Mouse (Mus musculus): ENCODE results near the gene Gabbr1.

Gene Gabbr1

DNA sequence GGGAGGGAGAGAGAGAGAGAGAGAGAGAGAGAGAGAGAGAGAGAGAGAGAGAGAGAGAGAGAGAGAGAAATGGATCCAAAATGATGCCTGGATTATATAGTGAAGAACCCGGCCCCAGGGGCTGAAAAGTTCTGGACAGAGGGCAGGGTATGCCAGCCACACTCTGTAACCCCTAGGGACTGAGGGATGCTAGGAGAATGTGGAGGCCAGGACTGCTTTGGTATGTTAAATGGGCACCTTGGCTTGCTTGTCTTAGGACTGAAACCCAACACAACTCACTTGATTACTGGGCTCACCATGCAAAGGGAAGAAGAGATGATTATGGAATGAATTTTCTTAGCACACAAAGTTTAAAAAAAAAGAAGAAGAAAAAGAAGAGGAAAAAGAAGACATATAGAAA, 32.4 kb downstream of the Gabbr1 start:
- no peak for DNase-seq

DNA sequence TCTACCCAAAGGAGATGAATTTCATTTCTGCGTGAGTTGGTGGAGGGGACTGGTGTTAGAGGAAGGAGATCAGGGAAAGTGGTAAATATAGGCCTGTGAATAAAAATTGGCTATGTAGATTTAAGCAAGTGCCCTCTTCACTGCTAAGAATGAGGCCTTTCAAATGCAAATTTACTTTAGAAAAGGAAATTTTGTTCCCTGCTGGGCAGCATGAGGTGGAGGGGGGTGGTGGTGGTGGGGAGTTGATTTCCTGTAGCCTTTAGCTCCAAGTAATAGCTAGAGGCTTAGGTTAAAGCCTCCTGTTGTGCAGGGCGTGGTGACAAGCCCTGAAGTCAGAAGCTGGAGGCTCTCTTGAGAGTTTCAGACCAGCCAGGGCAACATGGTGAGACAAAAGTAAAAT, 33.2 kb downstream of the Gabbr1 start:
- DNase-seq, result no peak

DNA sequence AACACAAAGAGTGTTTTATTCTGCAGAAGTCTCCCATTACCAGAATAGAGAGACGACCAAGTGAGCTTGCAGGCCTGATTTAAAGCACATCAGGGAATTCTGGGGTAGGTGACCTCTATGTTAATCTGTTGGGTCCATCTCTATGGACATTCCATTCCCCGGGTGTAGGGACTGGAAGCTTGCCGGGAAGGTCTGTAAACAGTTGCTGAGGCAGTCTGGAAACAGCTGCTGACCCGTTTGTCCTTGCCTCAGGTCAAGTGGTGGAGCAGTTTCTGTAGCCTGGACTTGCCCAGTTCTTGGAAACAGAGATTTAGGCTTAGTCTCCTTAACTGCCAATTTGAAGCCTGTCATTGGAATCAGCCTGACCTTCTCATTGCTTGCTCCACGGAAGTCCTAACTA, 34.4 kb downstream of the Gabbr1 start:
- peak; percentile 74 for DNase-seq

DNA sequence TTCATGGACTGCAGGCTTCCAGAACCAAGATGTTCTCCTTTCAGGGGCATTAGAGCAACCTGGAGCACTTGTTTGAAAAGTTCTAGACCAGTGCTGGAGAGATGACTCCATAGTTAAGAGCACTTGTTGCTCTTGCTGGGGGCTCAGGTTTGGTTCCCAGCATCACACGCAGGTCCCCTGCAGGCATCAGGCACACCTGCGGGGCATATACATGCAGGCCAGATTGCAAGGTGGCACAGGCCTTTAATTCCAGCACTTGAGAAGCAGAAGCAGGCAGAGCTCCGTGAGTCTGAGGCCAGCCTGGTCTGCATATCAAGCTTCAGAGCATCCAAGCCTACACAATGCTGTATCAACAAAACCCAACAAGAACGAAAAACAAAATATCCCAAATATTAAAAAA, 35.9 kb downstream of the Gabbr1 start:
- DNase-seq, result no peak

DNA sequence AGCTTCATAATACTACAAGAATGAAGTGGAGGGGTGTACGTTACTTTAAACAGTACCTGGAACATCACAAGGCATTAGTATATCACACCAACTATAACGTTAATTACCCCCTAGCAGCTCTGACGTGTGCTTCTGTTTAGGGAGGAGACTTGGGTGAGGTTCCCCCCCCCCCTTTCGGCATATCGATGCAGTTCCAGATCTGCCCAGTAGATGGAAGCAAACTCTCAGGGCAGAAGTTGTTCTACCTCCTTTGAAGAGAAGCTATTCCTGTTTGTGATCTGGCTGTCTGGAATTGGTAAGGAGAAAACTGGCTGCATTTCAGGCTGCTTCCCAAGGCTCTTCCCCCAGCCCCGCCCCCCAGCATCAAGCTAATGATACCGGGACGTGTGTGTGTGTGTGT, 37.6 kb downstream of the Gabbr1 start:
- DNase-seq, result peak; percentile 75

DNA sequence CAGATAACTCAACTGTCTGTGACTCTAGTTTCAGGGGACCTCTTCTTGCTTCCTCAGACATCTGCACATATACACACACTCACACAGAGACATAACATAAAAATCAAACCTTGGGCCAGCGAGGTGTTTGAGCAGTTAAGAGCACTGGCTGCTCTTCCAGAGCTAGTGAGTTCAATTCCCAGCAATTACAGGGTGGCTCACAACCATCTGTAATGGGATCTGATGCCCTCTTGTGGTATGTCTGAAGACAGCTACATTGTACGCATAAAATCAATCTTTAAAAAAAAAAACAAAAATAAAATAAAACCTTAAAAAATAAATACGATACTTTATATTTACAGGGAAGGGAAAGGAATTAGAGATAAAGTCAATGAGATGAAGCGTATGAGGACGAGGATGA, 38.9 kb downstream of the Gabbr1 start:
- no peak for DNase-seq

DNA sequence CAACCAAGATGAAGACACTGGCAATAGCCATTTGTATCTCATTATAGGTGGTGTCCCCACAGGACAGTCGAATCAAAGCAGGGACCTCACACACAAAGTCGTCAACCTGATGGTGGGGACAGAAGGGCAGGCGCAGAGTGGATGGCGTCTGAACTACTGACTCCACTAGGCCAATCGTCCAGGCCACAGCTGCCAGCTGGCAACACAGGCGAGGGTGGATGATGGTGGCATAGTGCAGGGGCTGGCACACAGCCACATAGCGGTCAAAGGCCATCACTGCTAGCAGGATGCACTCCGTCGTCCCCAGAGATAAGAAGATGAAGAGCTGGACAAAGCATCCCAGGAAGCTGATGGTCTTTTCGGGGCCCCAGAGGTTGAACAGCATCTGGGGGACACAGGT, 39.8 kb downstream of the Gabbr1 start:
- DNase-seq, result no peak

DNA sequence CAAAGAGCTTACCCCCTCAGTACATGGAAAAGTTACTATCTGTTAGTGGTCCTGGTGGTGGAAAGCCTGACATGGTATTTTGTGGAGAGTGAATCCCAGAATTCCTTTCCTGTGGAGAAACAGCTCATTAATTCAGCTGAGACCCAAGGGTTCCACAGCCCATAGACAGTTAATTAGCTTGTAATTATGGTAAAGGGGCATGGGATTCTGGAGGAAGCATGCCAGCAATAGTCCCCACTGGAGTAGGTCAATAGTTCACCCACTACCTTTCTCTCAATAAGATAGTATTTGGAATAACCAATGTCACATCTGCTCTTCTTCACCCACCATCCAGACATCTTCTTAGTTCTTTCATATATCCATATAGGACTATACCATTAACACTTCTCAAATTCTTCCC, 42.6 kb downstream of the Gabbr1 start, which contains the start of gene Olfr90:
Olfr90 (minus strand) TSS at position 101 of the 400 bp plus-strand sequence.
- no peak for DNase-seq

DNA sequence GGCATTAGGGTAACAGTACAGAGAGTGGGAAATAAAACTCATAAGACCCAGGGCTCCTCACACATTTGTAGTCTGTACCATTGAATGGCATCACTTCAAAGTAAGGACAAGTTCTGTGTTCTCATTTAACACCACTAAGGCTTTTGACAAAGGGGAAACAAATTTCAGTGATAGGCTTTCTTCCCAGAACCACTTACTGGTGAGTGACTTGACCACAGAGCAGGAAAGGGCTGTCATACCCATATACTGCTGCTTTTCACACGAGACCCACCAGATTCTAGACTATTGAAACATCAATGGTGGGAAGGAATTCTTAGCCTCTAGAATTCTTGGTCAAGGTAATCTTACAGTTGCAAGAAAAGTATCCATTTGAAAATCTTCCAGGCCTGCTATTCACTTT, 46.4 kb downstream of the Gabbr1 start:
- no peak for DNase-seq

DNA sequence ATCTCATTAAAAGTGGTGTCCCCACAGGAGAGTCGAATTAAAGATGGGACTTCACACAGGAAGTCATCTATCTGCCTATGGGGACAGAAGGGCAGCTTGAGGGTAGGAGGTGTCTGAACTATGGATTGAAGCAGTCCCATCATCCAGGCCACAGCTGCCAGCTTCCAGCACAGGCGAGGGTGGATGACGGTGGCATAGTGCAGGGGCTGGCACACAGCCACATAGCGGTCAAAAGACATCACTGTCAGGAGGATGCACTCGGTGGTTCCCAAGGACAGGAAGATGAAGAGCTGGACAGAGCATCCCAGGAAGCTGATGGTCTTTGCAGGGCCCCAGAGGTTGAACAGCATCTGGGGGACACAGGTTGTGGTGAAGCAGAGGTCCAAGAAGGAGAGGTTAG, 47.5 kb downstream of the Gabbr1 start:
- DNase-seq, result no peak

DNA sequence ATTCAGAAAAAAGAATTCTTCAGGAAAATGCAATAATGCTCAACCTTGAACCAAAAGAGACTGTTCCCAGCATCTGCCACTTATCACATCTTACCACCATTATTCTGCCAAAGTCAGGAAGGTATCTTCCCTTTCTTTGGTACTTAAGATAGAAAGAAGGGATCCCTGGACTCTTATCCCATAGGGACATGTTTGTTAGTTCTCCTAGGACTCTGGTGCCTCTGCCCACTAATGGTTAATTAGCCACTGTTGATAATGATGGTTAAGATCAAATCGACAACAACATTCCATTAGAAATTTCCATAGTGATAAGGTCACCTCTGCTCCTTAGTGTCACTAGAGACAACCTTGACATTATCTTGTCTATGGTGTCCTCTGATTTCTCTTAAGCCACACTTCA, 52.4 kb downstream of the Gabbr1 start, which contains the start of gene Olfr91:
Olfr91 (minus strand) TSS at position 101 of the 400 bp plus-strand sequence.
- no peak for DNase-seq

DNA sequence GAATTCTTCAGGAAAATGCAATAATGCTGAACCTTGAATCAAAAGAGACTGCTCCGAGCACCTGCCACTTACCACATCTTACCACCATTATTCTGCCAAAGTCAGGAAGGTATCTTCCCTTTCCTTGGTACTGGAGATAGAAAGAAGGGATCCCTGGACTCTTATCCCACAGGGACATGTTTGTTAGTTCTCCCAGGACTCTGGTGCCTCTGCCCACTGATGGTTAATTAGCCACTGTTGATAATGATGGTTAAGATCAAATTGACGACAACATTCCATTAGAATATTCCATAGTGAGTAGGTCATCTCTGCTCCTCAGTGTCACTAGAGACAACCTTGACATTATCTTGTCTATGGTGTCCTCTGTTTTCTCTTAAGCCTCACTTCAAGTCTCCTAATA, 74.2 kb downstream of the Gabbr1 start, which contains the start of gene Olfr92:
Olfr92 (minus strand) TSS at position 101 of the 400 bp plus-strand sequence.
- no peak for DNase-seq
